Mouse (Mus musculus) heart, postnatal 36 days (tissue): ENCODE measurements around the gene Nrarp. TPM values are rescaled to one million over a fixed set of nuclear protein-coding genes. Genes with fewer than 3 reads are reported as not detected.
A peak's percentile ranks its signal among the peaks of the same experiment; 100 is the strongest.

Source experiments
- DNase-seq, 2 experiments: peaks; one replicate each; pipeline ENCODE4 v3.0.0; 2021 to 2022
- intact Hi-C: fragments of 180-260 bp; cut with DNase I; formaldehyde crosslinking; loops from one replicate; pipeline ENCODE4 v1.15.1; 2025
- total RNA-seq, 2 experiments: library from RNA; stranded (reverse); gene quantifications; 2 replicates each; pipeline ENCODE4 v1.2.3; 2021

The Nrarp gene
- total RNA-seq, 2 experiments from 2014 or later, result 9.7 to 12.0 TPM

DNA sequence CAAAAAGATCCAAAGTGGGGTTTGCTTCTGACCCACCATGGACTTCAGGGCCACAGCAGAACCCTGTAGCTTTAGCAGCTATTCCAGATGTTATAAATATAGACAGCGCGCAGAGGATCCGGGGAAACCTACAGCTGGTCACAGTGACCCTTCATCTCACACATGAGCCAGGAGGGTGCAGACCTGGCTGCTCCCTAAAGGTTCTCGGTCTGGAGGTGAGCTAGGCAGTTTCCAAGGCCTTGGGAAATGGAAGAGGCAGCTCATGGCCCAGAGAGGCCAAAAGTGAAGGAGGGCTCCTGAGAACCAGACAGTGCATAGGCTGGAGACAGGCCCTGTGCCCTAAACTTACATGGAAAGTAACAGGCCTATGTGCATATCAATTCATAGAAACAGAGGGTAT, 6.7 kb upstream of the Nrarp start:
- intact Hi-C loops, result no loop called here
- DNase-seq, result no peak

DNA sequence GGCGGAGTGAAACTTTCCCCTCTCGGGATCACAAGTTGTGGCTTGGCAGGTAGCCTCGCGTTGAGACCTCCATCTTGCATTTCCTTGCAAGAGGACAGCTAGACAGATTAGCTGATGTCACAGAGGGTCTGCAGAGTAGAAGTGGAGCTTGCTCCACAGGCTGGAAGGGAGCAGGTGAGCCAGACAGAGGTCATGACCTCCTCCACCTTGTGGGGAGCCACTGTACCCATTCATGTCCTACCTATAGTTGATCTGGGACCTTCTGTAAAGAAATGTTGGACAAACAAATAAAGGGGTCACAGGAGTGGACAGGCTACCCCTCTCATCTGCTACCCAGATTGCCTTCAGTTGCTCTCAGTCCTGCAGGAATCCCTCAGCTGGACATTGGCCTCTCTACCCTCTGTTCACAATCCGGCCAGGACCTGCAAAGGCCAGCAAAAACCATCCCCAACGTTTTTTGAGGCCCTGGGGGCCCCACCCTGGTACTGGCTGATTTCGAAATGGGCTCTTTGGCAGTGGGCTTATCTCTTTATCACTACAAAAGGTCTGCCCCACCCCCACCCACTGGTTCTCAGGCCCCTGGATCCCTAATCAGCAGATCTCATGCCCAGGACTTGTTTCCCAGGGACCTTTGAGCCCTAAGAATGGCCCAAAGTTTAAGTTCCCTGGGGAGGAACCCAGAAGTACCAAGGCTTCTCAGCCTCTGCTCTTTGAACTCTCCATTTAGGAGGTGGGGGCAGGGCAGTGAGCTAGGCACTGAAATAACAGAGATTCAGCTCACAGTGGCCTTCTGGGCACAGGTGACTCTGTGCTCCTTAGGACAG, 5.5 kb upstream of the Nrarp start:
- intact Hi-C loops, result no loop called here

DNA sequence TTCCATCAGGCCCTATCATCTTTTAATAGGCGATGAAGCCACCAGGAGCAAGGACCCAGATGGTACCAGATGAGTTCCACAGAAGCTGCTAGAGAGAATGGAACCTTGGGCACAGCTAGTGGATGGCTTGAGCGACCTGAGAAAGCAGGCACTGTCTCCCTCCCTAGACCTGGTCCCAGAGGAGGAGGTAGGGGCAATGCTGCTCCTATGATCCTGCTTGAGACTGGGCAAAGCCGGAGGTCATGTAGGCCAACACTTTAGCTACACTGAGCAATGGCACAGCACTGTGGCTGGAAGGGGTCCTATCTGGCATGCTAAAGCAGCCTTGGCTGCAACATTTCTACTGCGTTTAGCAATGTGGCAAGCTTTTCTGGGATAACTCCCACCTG, 4.9 kb upstream of the Nrarp start:
- intact Hi-C loops, result no loop called here
- DNase-seq, result no peak

More for the DNA sequence above, 5.5 kb upstream of the Nrarp start:
- no peak for DNase-seq

DNA sequence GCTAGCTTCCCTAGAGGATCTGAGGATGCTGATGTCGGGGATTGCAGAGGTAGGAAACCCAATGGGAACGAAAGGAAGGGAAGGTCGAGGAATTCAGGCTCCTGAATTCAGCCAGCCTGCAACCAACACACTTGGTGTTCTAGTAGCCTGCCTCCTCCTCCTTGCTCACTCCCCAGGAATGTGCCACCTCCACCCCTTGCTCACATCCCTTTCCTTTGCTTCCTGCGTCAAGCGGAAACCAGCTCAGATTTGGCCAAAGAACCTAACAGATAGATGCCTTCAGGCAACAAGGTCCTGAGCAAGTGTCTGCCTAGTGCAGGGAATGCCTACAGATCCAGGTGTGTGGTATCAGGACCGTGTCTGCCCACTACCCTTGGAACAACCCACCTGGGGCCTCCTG, 4.0 kb upstream of the Nrarp start:
- intact Hi-C loops, result no loop called here
- DNase-seq, result no peak

DNA sequence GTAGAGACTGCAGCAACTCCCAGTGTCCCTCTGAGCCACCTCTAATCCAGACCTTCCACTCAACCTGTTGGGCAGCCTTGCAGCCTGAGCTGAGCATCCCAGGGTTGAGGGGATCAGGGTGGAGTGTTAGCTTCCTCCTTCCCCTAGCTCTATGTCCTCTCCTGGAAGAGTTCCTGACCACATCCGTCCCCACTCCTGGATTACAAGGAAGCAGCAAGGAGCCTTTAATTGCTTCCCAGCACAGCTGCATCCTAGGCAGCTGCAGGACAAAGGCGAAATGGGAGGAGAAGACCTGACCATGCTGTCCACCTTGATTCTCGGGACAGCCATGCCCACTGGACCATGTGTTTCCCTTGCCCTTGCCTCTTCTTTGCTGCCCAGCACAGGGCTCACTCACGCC, 3.5 kb upstream of the Nrarp start:
- intact Hi-C loops, result loop anchor here (1.0 kb wide), 1 partner anchor 14 kb away; no protein-coding TSS in a partner anchor
- no peak for DNase-seq

DNA sequence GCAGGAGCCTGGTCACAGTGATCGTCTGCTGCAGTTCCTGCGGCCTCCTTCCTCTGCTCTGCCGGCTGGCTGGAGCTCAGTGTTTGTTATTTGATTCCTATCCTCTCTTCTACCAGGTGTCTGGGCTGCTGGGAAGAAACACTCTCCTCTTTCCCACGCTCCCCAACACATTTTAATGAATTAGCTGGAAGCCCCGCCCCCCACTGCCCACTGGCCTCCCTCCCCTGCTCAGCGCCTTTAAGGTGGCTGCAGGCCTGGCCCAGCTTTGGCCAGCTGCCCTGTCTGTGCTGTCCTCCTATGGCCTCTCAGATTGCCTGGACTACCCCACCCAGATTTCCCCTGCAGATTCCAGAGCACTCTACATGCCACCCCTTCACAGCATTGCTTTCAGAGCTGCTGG, 2.9 kb upstream of the Nrarp start:
- intact Hi-C loops, result loop anchor here (1.0 kb wide), 1 partner anchor 14 kb away; no protein-coding TSS in a partner anchor

DNA sequence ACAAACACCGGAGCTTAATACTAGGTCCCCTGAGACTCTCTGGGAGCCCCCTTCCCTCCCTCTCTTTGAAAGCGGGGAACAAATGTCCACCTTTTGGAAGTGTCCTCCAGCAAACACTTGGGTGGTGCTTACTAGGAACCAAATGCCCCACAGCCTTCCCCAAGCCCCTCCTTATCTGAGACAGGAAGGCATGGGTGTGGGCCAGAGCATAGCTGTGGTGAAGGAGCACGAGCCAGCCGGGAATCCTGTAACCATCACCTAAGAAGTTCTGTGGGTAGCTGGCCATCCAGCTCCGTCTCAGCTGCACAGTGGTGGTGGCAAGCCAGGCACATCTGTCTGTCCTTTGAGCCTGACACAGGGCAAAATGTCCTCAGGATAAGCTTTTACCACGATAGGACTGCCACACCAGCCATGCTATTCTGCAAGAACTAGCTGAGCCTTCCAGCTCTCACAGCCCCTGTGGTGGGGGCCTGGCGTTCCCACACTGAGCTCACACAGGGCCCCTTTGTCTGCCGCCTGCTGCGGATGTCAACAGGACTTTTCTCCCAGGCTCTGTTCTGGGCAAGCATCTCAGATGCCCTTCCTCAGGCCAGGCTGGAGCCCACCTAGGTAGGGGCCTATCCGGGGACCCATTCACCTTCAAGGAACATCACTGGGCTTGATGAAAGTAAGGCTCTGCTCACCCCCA, 2.1 kb upstream of the Nrarp start:
- DNase-seq, result no peak
- intact Hi-C loops, result no loop called here

More for the DNA sequence above, 2.9 kb upstream of the Nrarp start:
- DNase-seq, result no peak

DNA sequence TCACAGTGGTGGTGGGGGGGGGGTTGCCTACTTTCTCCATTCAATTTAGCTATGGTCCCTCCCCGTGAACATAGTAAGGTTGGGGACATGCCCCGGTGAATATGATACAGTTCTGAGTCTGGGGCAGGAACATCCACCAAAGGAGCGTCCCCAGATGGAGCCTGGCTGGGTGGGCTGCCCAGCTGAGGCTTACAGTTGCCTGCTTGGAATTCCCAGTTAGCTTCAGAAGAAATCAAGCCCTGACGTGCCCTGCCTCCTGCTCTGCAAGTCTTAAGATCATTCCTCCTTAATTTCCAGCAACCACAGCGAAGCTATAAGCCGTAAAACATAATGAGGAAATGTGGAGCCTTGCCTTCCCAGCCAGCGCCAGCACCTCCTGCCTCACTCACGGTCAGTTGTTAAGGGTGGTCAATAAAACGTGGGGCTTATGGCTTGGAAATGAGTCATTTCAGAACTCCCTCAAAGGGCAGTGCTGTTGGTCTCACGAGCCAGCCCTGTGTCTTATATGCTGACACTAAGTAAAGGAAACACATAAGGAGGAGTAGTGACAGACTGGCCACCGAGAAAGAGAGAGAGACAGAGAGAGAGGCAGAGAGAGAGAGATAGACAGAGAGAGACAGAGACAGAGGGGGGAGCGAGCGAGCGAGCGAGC, 866 bp upstream of the Nrarp start:
- no peak for DNase-seq
- intact Hi-C loops, result loop anchor here (5.0 kb wide), 1 partner anchor 37 kb away; no protein-coding TSS in a partner anchor

DNA sequence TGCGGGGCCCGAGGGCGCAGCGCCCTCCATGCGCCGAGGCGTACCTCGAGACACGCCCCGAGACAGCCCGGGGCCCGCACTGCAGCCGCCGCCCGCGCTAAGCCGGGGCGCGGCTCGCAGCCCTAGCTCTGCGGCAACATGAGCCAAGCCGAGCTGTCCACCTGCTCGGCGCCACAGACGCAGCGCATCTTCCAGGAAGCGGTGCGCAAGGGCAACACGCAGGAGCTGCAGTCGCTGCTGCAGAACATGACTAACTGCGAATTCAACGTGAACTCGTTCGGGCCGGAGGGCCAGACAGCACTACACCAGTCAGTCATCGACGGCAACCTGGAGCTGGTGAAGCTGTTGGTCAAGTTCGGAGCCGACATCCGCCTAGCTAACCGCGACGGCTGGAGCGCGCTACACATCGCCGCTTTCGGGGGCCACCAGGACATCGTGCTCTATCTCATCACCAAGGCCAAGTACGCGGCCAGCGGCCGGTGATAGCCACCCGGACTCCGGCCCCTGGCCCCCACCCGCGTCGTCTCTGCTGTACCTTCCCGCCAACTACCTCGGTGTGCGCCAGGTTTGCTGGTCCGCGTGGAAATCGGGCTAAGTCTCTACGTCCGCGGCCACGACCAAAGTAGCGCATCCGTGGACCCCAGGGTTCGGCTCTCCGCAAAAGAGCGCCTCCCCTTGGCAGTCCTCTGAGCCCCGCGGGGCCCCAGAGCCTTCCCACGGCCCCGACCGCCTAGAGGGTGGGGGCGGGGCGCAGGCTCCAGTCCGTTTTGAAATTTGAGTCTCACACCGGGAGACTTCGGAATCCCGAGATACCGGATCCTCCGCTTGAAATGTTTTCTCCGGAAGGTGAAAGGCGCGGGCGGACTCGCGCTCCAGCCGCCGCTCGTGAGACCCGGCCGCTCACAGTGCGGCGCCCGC, 674 bp downstream of the Nrarp start:
- intact Hi-C loops, result loop anchor here (5.0 kb wide), 1 partner anchor 39 kb away; no protein-coding TSS in a partner anchor
- peak in 1 of 2 experiments; percentile 53 for DNase-seq

DNA sequence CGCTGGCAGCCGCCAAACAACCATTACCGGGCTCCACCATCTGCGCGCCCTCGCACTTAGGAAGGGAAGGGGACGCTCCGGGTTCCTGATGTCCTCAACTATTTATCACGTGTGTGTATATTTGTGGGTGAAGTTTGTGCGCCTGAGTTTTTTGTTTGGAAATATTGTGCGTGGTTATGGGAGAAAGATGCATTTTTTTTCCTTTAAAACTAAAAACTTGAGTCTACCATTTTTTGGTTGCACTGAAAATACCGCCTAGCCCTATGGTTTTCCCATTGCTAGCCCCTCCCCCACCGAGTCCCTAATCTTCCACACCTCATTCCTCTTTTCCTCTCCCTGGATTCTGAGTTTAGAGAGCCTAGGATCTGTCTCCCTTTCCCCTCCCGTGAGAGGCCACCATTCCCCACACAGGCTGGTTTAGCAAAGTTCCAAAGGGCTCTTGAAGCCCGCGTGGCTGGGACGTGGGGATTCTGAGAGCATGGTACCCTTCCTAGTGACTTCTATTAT, 1.4 kb downstream of the Nrarp start:
- no peak for DNase-seq
- intact Hi-C loops, result loop anchor here (5.0 kb wide), 1 partner anchor 40 kb away; no protein-coding TSS in a partner anchor

DNA sequence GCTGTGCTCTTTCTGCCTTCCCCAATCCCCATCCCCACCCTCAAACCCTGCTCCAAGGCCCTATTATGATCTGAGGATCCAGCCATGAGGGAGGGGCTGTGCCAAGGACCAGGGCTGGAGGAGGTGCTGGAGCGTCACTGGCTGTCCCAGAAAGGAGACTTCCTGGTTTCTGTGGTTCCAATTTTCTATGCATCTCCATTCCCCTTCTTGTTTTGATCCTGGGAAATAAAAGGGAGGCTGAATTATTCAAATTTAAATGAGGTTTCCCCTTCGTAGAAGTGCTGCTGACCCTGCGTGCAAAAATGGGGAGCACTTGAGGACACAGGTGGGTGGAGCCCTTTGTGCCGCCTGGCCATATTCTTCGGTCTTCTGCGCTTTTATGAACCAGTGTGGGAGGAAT, 2.1 kb downstream of the Nrarp start:
- no peak for DNase-seq
- intact Hi-C loops, result loop anchor here (5.0 kb wide), 1 partner anchor 40 kb away; no protein-coding TSS in a partner anchor

DNA sequence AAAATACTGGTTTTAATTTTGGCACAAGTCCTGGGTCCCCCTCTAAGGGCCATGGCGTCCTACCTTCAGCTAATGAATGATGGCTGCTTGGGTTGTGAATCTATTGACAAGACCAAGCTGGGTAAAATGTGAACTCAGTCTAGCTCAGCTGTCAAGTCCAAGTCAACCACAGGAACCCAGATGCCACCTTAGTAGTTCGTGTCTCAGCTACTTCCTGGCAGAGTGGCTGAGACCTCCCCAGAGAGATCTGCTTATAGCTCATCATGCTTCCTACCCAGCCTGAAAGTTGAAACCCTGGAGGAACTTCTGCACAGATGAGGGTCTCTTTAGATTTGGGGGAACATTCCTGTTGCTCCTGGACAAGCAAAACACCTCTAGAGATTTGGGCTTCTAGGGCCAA, 2.8 kb downstream of the Nrarp start:
- no peak for DNase-seq
- intact Hi-C loops, result loop anchor here (5.0 kb wide), 1 partner anchor 41 kb away; no protein-coding TSS in a partner anchor

DNA sequence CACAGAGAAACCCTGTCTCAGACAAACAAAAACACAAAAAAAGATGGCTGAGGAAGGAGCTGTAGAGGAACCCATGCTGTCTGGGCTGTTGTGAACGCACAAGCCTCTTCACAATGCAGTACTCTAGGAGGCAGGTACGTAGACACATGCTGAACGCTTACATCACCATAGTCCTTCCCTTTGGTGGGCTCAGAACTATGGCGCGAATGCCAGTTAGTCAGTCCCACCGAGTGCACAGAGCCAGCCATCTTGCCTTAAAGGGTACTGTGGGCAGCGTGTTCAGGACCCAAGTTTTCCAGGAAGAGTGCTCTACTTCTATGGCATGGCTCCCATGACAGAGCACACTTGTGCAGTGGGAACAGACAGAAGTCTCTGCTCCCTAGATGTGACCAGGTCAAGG, 3.9 kb downstream of the Nrarp start:
- DNase-seq, result no peak
- intact Hi-C loops, result loop anchor here (5.0 kb wide), 1 partner anchor 42 kb away; no protein-coding TSS in a partner anchor

DNA sequence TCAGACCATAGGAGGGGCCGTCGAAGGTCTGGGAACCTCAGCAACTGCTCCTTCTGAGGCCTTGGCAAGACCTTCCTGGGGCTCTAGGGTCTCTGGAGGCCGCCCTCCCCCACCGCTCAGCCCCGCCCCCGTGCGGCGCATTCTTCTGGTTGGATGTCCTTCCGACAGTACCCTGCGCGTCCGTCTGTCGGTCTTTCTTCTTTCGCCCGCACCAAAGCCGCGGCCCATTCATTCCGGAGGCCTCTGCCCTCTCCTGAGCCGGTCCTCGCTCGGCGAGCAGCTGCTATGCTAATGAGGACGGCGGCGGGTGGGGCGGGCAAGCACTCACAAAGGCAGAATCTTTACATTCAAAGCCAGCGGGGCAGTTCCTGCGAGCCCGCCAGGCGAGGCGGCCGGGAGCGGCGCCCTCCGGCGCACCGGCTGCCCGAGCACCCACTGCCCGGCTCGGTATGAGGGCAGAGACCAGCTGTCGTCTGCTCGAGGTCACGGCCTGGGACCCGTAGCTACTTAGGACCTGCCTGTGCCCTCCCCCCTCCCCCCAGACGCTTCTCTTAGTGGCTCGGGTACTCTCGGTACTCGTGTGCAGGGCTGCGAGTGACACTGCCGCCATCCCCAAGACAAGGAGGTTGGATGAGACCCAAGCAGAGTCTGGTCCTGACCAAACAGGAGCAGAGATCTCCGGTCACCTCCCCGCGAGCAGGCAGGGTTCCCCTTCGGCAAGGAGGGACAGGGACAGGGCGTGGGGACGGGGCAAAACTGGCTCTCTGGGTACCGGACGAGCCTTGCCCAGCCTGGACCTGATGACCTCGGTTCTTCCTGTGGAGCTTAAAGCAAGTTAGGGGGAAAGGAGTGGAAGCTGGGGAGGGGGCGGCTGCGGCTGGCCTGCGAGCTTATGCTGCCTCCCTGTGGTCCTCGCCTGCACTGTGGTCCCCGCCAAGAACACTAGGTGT, 5.3 kb downstream of the Nrarp start:
- DNase-seq, result peak in 1 of 2 experiments; percentile 60
- intact Hi-C loops, result loop anchor here (1.0 to 2.0 kb wide), 2 partner anchors 59 to 87 kb away; no protein-coding TSS in a partner anchor

DNA sequence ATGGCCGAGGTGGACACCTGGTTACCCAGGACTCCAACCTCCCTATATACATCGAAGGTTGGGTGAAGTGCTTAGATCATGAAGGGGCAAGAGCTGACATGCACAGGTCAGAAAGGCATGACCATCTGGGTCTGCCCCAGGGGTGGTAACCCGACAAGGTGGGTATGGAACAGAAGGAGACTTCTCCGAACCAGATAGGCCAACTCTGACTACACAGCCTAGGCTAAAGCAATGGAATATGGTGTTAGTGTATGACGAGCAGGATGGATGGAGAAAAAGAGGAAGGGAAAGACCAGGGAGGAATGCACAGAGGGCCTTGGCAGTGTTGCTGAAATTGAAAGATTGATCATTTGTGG, 6.0 kb downstream of the Nrarp start:
- intact Hi-C loops, result loop anchor here (1.0 to 2.0 kb wide), 2 partner anchors 59 to 88 kb away; no protein-coding TSS in a partner anchor
- DNase-seq, result no peak

DNA sequence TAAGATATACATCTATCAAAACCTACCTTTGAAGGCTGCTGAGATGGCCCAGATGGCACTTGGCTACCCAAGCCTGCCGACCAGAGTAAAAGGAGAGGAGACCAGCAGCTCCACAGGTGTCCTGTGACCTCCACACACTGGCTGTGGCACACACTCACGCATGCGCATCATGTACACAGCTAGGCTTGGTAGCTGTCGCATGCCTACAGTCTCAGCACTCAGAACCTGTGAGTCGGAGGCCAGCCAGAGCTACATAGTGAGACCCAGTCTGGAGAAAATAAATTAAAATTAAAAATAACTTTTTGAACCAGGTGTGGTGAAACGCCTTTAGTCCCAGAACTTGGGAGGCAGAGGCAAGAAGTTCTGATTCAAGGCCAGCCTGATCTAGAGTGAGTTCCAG, 7.3 kb downstream of the Nrarp start:
- DNase-seq, result no peak
- intact Hi-C loops, result loop anchor here (2.0 kb wide), 1 partner anchor 89 kb away; no protein-coding TSS in a partner anchor

DNA sequence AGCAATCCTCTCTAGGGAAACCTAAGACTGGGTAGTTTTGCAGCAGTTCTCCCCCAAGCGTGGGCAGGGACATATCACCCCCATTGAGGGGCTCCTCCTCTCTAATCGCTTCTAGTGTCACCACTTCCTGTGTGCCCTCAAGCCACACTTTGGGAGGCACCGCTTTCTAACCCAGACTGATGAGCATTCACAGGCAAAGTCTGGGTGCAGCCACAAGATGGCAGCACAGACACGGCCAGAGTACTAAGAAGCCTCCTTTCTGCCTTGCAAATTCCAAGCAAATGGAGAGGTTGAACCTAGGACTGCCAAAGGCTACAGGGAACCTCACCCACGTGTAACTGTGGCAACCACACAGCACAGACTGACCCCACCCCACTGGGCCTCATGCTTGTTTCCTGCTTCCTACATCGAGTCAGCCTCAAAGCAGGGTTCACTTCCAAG, 12.8 kb downstream of the Nrarp start:
- intact Hi-C loops, result loop anchor here (1.0 kb wide), 2 partner anchors 35 to 62 kb away; partner anchors contain the start of gene Tmem203
- peak; percentile 82 to 87 for DNase-seq

DNA sequence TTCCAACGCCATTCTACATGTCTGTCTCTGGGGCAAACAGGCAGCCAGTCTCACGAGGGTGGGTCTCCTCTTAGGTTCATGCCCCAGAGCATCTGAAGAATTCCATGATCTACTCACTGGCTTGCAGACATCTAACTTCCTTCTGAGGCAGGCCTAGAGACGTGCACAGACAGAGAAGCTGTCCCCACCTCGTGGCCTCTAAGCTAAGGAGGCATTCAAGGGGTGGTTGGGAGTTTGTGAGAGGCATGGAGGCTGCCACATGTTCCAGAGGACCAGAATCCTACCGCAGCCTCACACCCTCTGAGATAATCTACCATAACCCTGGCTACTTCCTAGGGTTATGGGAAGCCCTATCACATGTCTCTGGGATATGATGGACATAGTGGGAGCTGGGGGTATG, 13.4 kb downstream of the Nrarp start:
- DNase-seq, result no peak

More for the DNA sequence above, 13.4 kb downstream of the Nrarp start:
- intact Hi-C loops, result loop anchor here (2.0 kb wide), 1 partner anchor 207 kb away; no protein-coding TSS in a partner anchor
